Mouse (Mus musculus) kidney, adult 11 months (tissue): ENCODE data around the gene Gm20388.

Source experiments
- DNase-seq: peaks from one replicate; pipeline ENCODE4 v3.0.0; 2022

Gm20388 gene

GRCm38 (mm10) chr8:124027831-124028230 is 4117.2 kb downstream of the Gm20388 start:
- DNase-seq: no peak

GRCm38 (mm10) chr8:124033400-124033799 is 4122.8 kb downstream of the Gm20388 start:
- no peak for DNase-seq

- no peak for DNase-seq
Measured at GRCm38 (mm10) chr8:124038121-124038520, 4127.5 kb downstream of the Gm20388 start.

GRCm38 (mm10) chr8:124039351-124039750 is 4128.7 kb downstream of the Gm20388 start:
- DNase-seq: no peak

- DNase-seq: no peak
Measured at GRCm38 (mm10) chr8:124042201-124042600, 4131.6 kb downstream of the Gm20388 start.

GRCm38 (mm10) chr8:124044421-124044820 is 4133.8 kb downstream of the Gm20388 start:
- DNase-seq: no peak

GRCm38 (mm10) chr8:124044931-124045330 is 4134.3 kb downstream of the Gm20388 start:
- DNase-seq: no peak

- no peak for DNase-seq
Measured at GRCm38 (mm10) chr8:124045856-124046255, 4135.2 kb downstream of the Gm20388 start.

GRCm38 (mm10) chr8:124052110-124052509 is 4141.5 kb downstream of the Gm20388 start:
- DNase-seq: peak; percentile 48

GRCm38 (mm10) chr8:124052568-124052967 is 4141.9 kb downstream of the Gm20388 start:
- no peak for DNase-seq

- DNase-seq: no peak
Measured at GRCm38 (mm10) chr8:124056832-124057655, 4146.4 kb downstream of the Gm20388 start.

- DNase-seq: no peak
Measured at GRCm38 (mm10) chr8:124066325-124067058, 4155.9 kb downstream of the Gm20388 start.

- DNase-seq: no peak
Measured at GRCm38 (mm10) chr8:124067059-124067750, 4156.6 kb downstream of the Gm20388 start.

- DNase-seq: peak; percentile 5
Measured at GRCm38 (mm10) chr8:124070363-124071324, 4160.0 kb downstream of the Gm20388 start.

GRCm38 (mm10) chr8:124075977-124076376 is 4165.3 kb downstream of the Gm20388 start:
- no peak for DNase-seq

- DNase-seq: no peak
Measured at GRCm38 (mm10) chr8:124076416-124076815, 4165.8 kb downstream of the Gm20388 start.

- DNase-seq: no peak
Measured at GRCm38 (mm10) chr8:124077377-124077776, 4166.7 kb downstream of the Gm20388 start.

- no peak for DNase-seq
Measured at GRCm38 (mm10) chr8:124077998-124078397, 4167.4 kb downstream of the Gm20388 start.

- DNase-seq: no peak
Measured at GRCm38 (mm10) chr8:124078969-124079368, 4168.3 kb downstream of the Gm20388 start.

GRCm38 (mm10) chr8:124080467-124081326 is 4170.1 kb downstream of the Gm20388 start:
- DNase-seq: no peak

- no peak for DNase-seq
Measured at GRCm38 (mm10) chr8:124082616-124083015, 4172.0 kb downstream of the Gm20388 start.
